Mouse (Mus musculus): Measurements from ENCODE around the gene Adap1. TPM values are rescaled to one million over a fixed set of nuclear protein-coding genes. Genes with fewer than 3 reads are reported as not detected.

Gene Adap1
- total RNA-seq, 2 experiments from 2014 or later = 1.4 to 1.5 TPM

- intact Hi-C loops (cut with DNase I) = no loop called here
- no peak for DNase-seq
These were observed 782 bp upstream of the Adap1 start for GRCm38 (mm10) chr5:139326111-139326696.

- DNase-seq = peak; percentile 28 to 32
- intact Hi-C loops (cut with DNase I) = loop anchor here (1.0 kb wide), 1 partner anchor 43 kb away; no protein-coding TSS in a partner anchor
These were observed 579 bp downstream of the Adap1 start for GRCm38 (mm10) chr5:139324691-139325394.

GRCm38 (mm10) chr5:139324045-139324491 is 1.4 kb downstream of the Adap1 start:
- intact Hi-C loops (cut with DNase I) = no loop called here
- no peak for DNase-seq

GRCm38 (mm10) chr5:139323260-139323924 is 2.0 kb downstream of the Adap1 start:
- intact Hi-C loops (cut with DNase I) = no loop called here
- DNase-seq = no peak

GRCm38 (mm10) chr5:139321331-139321730 is 4.1 kb downstream of the Adap1 start:
- no peak for DNase-seq
- intact Hi-C loops (cut with DNase I) = no loop called here

GRCm38 (mm10) chr5:139320424-139320823 is 5.0 kb downstream of the Adap1 start:
- intact Hi-C loops (cut with DNase I) = no loop called here
- DNase-seq = no peak

GRCm38 (mm10) chr5:139317751-139318504 is 7.5 kb downstream of the Adap1 start:
- no peak for DNase-seq
- intact Hi-C loops (cut with DNase I) = no loop called here

GRCm38 (mm10) chr5:139316982-139317675 is 8.3 kb downstream of the Adap1 start:
- intact Hi-C loops (cut with DNase I) = no loop called here

GRCm38 (mm10) chr5:139314941-139315642 is 10.3 kb downstream of the Adap1 start:
- intact Hi-C loops (cut with DNase I) = no loop called here
- DNase-seq = no peak

More at GRCm38 (mm10) chr5:139316982-139317675, 8.3 kb downstream of the Adap1 start:
- no peak for DNase-seq

GRCm38 (mm10) chr5:139313536-139313935 is 11.9 kb downstream of the Adap1 start:
- intact Hi-C loops (cut with DNase I) = no loop called here

GRCm38 (mm10) chr5:139311822-139312221 is 13.6 kb downstream of the Adap1 start:
- intact Hi-C loops (cut with DNase I) = no loop called here
- DNase-seq = no peak

More at GRCm38 (mm10) chr5:139313536-139313935, 11.9 kb downstream of the Adap1 start:
- DNase-seq = no peak

- intact Hi-C loops (cut with DNase I) = no loop called here
- DNase-seq = no peak
These were observed 14.9 kb downstream of the Adap1 start for GRCm38 (mm10) chr5:139310477-139310876.

GRCm38 (mm10) chr5:139309946-139310345 is 15.5 kb downstream of the Adap1 start:
- DNase-seq = no peak
- intact Hi-C loops (cut with DNase I) = no loop called here

GRCm38 (mm10) chr5:139303646-139304061 is 21.8 kb downstream of the Adap1 start:
- intact Hi-C loops (cut with DNase I) = no loop called here
- no peak for DNase-seq

- intact Hi-C loops (cut with DNase I) = no loop called here
- DNase-seq = no peak
These were observed 23.3 kb downstream of the Adap1 start for GRCm38 (mm10) chr5:139302101-139302500.

- intact Hi-C loops (cut with DNase I) = no loop called here
- no peak for DNase-seq
These were observed 27.7 kb downstream of the Adap1 start for GRCm38 (mm10) chr5:139297745-139298144.

GRCm38 (mm10) chr5:139297092-139297491 is 28.3 kb downstream of the Adap1 start:
- DNase-seq = no peak
- intact Hi-C loops (cut with DNase I) = no loop called here

GRCm38 (mm10) chr5:139294089-139294488 is 31.3 kb downstream of the Adap1 start:
- intact Hi-C loops (cut with DNase I) = no loop called here
- no peak for DNase-seq

- no peak for DNase-seq
- intact Hi-C loops (cut with DNase I) = no loop called here
These were observed 33.4 kb downstream of the Adap1 start for GRCm38 (mm10) chr5:139291811-139292560.
